Mouse (Mus musculus) kidney, adult 11 months (tissue): Measurements from ENCODE around the gene Ciapin1.

ENCODE experiments used
- DNase-seq: peaks from one replicate; pipeline ENCODE4 v3.0.0; 2022

Gene Ciapin1

DNA sequence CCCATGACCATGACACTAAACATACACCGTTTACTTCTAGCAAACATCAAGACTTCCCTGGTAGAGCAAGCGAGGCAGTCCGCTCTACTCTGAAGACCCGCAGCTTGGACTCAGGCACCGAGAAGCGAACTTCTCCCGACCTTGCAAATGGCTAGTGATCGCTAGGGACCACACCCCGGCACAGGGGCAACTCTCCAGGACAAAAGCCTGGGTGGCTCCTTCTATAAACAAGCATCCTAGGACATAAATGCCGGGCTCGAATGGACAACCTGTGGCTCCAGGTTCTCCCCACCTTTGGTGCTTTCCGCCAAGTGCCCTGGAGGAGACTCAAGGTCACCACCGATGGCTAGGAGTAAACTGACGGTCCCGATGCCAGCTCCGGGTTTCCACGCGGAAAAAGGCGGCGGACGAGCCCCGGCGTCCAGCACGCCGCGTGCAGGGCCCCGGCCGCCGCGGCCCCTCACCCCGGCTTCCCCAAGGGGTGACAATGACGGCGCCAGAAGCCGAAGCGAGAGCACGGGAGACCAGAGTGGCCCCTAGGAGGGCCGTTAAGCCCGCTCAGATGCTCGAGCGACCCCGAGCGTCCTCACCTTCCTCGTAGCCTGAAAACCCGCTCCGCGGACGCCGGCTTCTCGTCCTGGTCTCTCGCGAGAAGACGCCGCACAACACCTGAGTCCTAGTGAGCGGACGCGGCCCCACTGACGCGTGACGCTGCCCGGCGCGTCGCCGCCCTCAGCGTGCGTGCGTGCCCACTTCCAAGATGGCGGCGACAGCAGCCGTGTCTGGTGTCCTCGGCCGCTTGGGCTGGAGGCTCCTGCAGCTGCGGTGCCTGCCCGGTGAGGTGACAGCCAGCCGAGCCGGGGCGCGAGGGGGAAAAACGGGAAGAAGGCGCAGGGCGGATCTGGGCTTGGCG is at the start of gene Ciapin1, which contains the start of gene Coq9:
TSS of gene Ciapin1 (minus strand) at position 697 of the 913 bp plus-strand sequence.
TSS of gene Coq9 (plus strand) at position 660 of the 913 bp plus-strand sequence.
- peak; percentile 95 for DNase-seq

- no peak for DNase-seq
These were observed 42.6 kb upstream of the Ciapin1 start for GRCm38 (mm10) chr8:94880742-94881141.

GRCm38 (mm10) chr8:94876820-94877219 is 38.7 kb upstream of the Ciapin1 start:
- DNase-seq: no peak

- peak; percentile 89 for DNase-seq
These were observed 38.1 kb upstream of the Ciapin1 start, which contains the start of gene Dok4 for GRCm38 (mm10) chr8:94876197-94876730. TSS of gene Dok4 (minus strand) at chr8:94876330.

GRCm38 (mm10) chr8:94875871-94876150 is 37.7 kb upstream of the Ciapin1 start:
- DNase-seq: no peak

- no peak for DNase-seq
These were observed 37.1 kb upstream of the Ciapin1 start for GRCm38 (mm10) chr8:94875096-94875870.

DNA sequence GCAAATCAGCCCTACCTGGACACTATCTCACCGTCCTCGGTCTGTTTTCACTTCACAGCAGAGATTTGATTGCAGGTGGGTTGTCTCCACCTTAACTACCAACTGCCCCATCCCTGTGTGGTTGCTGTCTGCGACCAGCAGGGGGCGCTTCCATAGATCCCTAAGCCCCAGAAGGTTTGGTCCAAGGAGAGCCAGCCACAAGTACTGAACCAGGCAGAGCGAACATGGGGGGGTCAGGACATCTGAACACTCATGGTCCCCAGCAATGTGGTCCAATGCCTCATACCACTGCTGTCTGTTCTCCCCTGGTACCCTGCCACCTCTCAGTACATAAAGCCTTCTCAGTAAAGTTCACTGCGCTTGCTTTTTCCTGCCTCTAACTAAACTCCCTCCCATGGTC is 36.2 kb upstream of the Ciapin1 start:
- peak; percentile 74 for DNase-seq

DNA sequence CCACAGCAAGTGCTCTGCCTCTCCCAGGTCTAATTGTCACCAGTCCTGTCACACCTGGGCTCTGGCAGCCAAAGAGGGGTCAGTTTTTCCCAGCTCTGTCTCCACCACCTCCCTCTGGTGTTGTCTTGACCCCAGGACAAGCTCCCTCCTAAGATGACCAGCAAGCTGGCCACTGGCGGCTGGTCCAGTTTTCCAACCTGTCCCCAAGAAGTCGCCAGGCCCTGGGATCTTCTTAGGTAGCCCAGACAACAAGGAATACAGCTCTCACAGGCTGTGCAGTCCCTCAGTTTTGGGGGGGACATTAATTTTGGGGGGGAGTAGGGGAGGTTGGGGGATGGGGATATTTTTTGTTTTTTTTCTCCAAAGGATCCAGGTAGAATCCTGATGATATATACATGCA is 34.4 kb upstream of the Ciapin1 start:
- no peak for DNase-seq

DNA sequence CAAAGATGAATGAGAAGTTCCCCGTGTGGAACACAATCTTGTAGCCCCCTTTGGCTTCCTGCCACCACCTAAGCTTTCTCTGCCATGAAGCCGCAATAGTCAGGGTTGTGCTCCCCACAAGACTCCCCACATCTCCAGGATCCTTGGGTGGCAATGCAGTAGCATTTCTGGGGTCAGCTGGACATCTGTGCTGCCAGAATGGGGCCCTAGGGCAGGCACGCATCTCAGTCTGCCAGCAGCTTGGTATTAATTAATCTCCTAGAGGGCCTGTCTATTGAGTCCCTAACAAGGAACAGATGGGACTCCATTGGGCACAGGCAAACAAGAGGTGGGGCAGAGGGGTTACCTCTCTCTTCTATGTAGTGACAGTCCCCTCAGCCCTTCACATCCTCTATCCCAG is 34.0 kb upstream of the Ciapin1 start:
- peak; percentile 63 for DNase-seq

DNA sequence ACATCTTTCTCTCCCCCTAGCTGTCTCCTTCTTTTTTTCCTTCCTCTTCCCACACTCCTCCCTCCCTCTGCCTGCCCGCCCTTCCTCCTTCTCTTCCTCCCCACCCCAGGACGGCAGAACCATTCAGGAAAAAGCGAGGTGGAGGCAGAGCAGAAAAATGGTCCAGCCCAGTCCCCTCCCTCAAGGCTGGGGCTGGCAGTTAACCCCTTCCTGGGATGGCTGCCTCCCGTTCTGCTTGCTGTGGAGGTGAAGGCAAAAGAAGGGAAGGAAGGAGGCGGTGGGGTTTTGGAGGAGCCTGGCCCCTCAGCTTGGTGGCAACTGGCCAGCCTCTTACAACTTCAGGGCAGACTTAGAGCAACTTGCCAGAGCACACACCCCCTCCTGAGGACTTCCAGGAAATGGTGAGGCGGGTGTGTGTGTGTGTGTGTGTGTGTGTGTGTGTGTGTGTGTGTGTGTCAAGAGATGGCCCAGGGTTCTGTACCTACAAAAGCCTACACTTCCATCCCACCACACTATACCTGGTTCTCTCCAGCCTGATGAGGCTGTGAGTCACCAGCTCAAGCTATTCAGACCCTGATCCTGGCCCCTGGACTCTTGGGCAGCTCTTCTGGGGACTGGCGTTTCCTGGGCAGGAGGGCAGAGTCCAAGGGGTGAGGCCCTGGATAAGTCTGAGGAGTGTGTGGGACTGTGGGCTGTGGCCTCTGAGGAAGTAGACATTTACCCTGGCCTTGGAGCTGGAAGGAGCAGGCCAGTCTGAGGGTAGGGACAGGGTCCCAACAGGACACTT is 33.1 kb upstream of the Ciapin1 start:
- peak; percentile 89 for DNase-seq

DNA sequence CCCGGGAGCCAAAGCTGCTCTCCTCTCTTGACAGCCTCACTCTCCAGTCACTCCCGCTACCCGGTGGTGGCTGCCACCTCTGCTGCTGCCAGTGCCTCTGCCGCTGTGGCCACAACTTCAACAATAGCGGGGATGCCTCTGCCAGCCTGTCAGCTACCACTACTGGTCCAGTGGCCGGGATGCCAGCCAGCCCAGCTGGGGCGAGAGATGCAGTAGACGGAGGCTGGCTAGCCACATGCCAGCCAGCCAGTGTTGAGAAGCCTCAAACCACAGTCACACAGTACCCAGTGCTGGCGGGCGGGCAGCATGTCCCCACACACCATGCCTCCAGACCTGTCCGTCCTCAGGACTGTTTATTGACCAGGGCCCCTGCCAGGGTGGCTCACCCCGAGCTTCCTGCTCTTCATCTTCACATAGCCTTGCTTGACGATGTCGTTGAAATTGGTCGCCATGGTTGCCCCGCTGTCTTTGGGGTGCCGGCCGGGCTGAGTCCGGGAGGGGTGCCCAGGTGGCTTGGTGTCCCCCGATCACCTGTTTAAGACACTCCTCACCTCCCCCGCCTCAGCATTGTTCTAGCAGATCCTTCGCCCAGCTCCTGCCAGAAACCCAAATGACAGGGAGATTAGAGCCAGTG is 32.4 kb upstream of the Ciapin1 start:
- no peak for DNase-seq

DNA sequence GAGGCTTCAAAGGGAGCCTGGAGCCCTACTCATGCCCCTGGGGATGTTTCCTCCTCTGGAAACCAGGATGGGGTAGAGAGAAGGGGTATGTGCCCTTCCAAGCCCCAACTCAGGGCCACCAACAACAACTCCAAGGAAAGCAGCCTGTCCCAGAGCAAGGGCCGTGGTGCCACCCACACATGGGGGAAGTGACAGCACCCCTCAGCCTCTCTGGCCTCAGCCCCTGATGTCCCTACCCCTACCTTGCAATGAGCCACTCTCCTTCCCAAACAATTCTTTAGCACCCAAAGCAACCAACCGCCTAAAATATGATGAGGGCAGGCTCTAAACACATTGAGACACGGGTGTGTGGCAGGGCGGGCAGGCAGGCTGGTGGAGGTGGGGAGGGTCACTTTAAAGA is 31.8 kb upstream of the Ciapin1 start:
- DNase-seq: no peak

DNA sequence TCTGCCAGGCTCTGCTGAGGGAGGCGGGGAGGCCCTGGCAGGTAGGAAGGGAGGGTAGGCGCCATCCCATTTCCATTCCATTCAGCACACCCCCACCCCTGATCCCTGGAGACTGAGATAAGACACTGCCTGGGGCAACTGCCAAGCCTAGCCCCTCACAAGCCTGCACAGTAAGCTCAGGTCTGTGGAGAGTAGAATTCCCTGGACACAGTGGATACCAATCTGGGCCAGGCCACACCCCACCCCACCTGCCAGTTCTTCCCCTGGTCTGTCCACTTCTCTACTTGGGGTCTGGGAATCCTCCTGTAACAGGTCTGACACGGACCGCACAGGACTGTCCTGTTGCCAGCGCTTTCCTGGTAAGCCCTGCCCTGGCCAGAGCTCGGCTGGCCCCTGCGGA is 31.0 kb upstream of the Ciapin1 start:
- no peak for DNase-seq

GRCm38 (mm10) chr8:94866921-94867320 is 28.8 kb upstream of the Ciapin1 start:
- no peak for DNase-seq

- DNase-seq: no peak
These were observed 27.1 kb upstream of the Ciapin1 start for GRCm38 (mm10) chr8:94865292-94865691.

- no peak for DNase-seq
These were observed 25.9 kb upstream of the Ciapin1 start for GRCm38 (mm10) chr8:94863897-94864673.

DNA sequence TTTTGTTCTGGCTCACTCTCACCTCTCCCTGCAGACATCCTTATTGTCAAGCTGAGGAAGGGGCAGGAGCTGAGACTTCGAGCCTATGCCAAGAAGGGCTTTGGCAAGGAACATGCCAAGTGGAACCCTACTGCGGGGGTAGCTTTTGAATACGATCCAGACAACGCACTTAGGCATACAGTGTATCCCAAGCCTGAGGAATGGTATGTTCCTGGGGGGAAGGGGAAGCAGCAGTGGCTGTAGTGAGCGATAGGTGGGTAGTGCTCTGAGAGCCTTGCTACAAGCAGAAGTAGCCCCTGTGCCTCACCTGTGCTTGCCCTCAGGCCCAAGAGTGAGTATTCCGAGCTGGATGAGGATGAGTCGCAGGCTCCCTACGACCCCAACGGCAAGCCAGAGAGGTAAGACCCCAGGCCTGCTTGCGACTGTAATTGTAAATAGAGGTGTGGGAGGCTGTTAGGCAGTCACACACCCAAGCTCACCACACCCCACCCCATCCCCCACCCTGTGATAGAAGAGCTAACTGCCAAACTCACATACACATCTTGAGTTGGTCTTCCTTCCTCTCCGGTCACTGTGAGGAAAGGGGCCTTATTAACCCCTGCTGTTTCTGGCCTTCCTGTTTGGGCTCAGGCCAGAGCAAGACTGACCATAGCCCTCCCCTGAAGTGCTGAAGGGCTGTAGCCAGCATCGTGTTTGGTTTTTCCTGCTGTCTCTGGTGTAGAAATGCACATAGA is 24.5 kb upstream of the Ciapin1 start:
- DNase-seq: no peak

DNA sequence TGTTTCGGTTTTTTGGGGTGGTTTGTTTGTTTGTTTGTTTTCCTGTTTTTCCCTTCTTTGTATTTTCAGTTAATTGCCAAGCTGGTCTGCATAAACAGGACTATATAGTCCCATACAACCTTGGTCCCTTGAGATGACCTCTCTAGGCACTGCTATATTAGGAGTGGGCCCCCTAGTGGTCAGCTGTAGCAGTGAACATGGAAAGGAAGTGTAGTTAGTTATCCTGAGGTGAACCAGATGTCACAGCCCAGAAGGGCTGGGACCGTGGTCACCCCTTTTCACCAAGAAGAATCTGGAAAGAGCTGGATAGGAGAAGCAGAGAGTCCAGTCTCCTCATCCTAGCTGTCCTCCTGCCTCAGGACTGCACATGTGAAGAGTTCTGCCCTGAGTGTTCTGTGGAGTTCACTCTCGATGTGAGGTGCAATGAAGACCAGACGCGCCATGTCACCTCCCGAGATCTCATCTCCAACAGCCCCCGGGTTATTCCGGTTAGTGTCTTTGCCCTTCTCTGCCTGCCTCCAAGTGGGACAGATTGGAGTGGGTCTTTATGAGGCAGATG is 23.3 kb upstream of the Ciapin1 start:
- peak; percentile 53 for DNase-seq

DNA sequence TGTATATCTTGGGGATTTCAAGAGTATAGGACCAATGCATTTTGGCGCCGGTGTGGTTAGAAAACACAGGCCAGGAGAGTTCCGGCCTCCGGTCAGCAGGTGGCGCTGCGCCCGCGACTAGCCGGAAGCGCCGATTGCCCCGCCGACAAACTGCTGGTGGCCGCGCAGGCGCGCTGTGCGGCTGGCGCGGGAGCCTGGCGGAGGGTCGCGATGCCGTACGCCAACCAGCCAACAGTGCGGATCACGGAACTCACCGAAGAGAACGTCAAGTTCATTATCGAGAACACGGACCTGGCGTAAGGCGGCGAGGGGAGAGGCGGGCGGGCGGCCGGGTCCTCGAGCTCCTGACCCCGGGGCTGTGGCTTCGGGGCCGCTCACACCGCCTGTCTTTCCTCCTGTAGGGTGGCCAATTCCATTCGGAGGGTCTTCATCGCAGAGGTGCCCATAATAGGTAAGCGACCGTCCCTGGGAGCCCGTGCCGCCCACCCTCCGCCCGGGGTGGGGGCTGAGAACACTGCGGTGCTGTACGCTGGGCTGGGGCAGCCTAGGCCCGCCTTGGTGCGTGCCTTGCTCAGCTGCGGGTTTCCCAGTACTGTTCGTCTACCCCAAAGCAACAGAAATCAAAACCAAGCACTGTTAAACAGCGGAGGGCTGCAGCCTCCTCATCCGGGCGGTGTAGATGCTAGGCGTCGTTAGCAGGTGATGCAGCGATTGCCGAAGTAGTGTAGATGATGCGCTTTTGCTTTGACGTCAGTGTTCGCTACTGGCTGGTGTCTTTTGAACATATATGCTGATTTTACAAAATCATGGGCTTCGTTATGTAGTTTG is 19.4 kb upstream of the Ciapin1 start, which contains the start of gene Polr2c:
TSS of gene Polr2c (plus strand) at position 105 of the 828 bp plus-strand sequence.
- DNase-seq: peak; percentile 80

DNA sequence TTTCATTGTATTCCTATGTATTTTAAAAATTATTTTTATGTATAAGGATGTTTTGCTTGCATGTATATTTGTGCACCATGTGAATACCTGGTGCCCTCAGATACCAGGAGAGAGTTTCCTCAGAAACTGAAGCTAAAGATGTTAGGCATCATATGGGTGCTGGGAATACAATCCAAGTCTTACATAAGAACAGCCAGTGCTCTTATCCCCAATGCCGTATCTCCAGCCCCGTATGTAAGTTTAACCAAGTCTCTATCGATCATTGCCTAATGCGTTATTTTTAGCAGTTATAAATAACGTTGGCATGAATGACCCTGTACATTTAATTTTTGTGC is 18.8 kb upstream of the Ciapin1 start:
- no peak for DNase-seq
